Mouse (Mus musculus) liver, embryonic 16.5 days (tissue): ENCODE data around the gene Ssh1. TPM values are rescaled to one million over a fixed set of nuclear protein-coding genes. Genes with fewer than 3 reads are reported as not detected.

Experiments used
- ATAC-seq: fragments of 200-750 bp; cut with Nextera tagmentation; 2 replicates; pipeline ENCODE4 v1.8.0; 2017; ENCODE audit warnings: low read depth, mild to moderate bottlenecking, moderate number of reproducible peaks, moderate library complexity
- H3K27ac ChIP-seq: fragments of 300-500 bp; sonication (generic); 2 replicates; pipeline ENCODE4 v1.5.1; 2014; ENCODE audit warnings: mild to moderate bottlenecking, low read length
- H3K27me3 ChIP-seq: fragments of 300-500 bp; sonication (generic); 2 replicates; pipeline ENCODE4 v1.6.1; 2014; ENCODE audit warnings: low read depth, low read length, mixed read lengths; ENCODE audit not compliant: control insufficient read depth, insufficient read depth
- H3K36me3 ChIP-seq: fragments of 300-500 bp; sonication (generic); 2 replicates; pipeline ENCODE4 v1.6.1; 2014; ENCODE audit warnings: mild to moderate bottlenecking; ENCODE audit not compliant: control insufficient read depth, insufficient read depth
- H3K4me1 ChIP-seq: fragments of 300-500 bp; sonication (generic); 2 replicates; pipeline ENCODE4 v1.6.1; 2014; ENCODE audit warnings: low read depth, low read length, mixed read lengths; ENCODE audit not compliant: control insufficient read depth
- H3K4me2 ChIP-seq: fragments of 300-500 bp; sonication (generic); 2 replicates; pipeline ENCODE4 v1.6.1; 2014; ENCODE audit warnings: low read depth, low read length, mixed read lengths
- H3K4me3 ChIP-seq: fragments of 300-500 bp; sonication (generic); 2 replicates; pipeline ENCODE4 v1.5.1; 2014; ENCODE audit warnings: low read depth, mild to moderate bottlenecking, low read length
- H3K9ac ChIP-seq: fragments of 300-500 bp; sonication (generic); 2 replicates; pipeline ENCODE4 v1.6.1; 2014; ENCODE audit warnings: low read depth, low read length
- H3K9me3 ChIP-seq: fragments of 300-500 bp; sonication (generic); replicated peaks from 2 replicates; pipeline ENCODE4 v1.6.1; 2016; ENCODE audit warnings: low read length; ENCODE audit not compliant: control insufficient read depth
- WGBS: fragments of 180-500 bp; shearing (Covaris S2); extraction: QIAGEN DNeasy Blood & Tissue Kit; methylation state at CpG from one replicate; pipeline ENCODE4 v1.1.7; 2014; ENCODE audit not compliant: insufficient replicate concordance; 5-methylcytosine and 5-hydroxymethylcytosine counted together
- polyA plus RNA-seq: library from polyadenylated mRNA; unstranded; fragments of >200 nt; fragmentation: Nextera tagmentation; extraction: Ambion mirVana; gene quantifications from 2 replicates; pipeline ENCODE4 v1.2.1, GENCODE M21; 2015

Gene Ssh1
- polyA plus RNA-seq, 1 experiment from 2014 or later = 6.8 TPM

DNA sequence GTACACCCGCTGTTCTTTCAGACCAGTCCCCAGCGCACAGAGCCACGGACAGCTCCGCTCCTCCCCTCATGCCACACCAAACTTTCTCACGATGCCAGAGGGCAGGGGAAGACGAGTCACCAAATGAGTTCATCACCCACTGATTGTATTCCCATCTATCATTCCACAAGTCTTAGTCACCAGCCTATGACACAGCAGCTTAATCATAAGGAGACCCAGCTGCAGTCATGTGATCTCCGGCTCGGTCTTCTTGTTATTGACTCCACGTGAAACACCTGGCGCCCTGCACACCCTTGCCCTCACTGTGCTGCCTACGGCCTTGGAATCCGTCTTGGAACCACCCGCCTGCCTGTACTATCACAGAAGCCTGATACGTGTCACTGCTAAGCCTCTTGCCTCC lies 28.7 kb downstream of the Ssh1 start:
- H3K4me3 ChIP-seq = no peak overlapping the region
- H3K4me1 ChIP-seq = peaks cover 18% of the 10 kb centered on the region
- ATAC-seq = no peak
- no peak overlapping the region for H3K27ac ChIP-seq
- peaks cover 44% of the 10 kb centered on the region for H3K36me3 ChIP-seq
- H3K27me3 ChIP-seq = no peaks in the 10 kb centered on the region
- 0 out of 2 replicates have a peak, but pooled peaks cover 3% of the 10 kb centered on the region for H3K9me3 ChIP-seq
- H3K9ac ChIP-seq = no peak overlapping the region
- WGBS = 81% methylated on average over 14 of the region's 14 CpGs
- H3K4me2 ChIP-seq = no peak overlapping the region

DNA sequence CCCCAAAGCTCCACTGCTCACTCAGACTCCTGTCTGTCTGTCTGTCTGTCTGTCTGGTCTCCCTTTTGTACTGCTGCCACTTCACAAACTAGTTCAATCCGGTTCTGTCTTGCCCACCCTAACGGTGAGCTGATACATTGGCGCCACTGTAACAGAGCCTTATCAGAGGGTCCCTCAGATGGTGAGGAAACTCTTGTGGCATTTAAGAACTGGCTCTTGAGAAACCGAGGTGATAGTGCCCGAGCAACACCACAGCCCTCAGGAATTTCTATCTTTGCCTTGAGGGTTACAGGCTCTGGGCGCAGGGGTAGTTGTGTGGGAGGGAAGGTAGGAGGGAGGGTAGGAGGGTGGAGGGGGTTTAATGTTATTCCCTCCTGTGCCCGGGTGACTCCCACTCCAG lies 31.9 kb downstream of the Ssh1 start:
- Histone ChIP-seq H3K9me3 (0 out of 2 replicates have a peak, but pooled peaks cover 3% of the 10 kb centered on the region), H3K27me3 (no peaks in the 10 kb centered on the region), H3K4me2 (no peak overlapping the region), H3K9ac (no peak overlapping the region), H3K4me1 (peaks cover 18% of the 10 kb centered on the region), H3K4me3 (no peak overlapping the region), H3K36me3 (peaks cover 31% of the 10 kb centered on the region), H3K27ac (no peak overlapping the region)
- ATAC-seq = no peak
- 26% methylated on average over 7 of the region's 7 CpGs for WGBS

DNA sequence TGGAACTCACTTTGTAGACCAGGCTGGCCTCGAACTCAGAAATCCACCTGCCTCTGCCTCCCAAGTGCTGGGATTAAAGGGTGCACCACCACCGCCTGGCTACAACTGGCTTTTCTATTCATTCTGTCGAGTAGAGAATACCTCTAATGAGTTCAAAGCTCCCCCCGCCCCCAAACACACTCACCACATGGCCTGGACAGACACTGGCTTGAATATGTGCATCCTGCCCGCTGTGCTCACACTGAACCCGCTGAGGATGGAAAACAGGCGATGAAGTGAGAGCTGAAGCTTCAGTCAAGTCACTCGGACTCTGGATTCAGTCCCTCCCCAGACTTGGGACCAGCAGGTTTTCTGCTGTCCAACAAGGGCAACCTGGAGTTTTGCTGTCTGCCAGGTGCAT lies 33.3 kb downstream of the Ssh1 start:
- Histone ChIP-seq H3K9ac (no peak overlapping the region), H3K9me3 (0 out of 2 replicates have a peak, but pooled peaks cover 3% of the 10 kb centered on the region), H3K4me2 (no peak overlapping the region), H3K4me3 (no peak overlapping the region), H3K27ac (no peak overlapping the region), H3K36me3 (peaks cover 27% of the 10 kb centered on the region), H3K27me3 (no peaks in the 10 kb centered on the region), H3K4me1 (peaks cover 13% of the 10 kb centered on the region)
- ATAC-seq = no peak
- 77% methylated on average over 8 of the region's 8 CpGs for WGBS

DNA sequence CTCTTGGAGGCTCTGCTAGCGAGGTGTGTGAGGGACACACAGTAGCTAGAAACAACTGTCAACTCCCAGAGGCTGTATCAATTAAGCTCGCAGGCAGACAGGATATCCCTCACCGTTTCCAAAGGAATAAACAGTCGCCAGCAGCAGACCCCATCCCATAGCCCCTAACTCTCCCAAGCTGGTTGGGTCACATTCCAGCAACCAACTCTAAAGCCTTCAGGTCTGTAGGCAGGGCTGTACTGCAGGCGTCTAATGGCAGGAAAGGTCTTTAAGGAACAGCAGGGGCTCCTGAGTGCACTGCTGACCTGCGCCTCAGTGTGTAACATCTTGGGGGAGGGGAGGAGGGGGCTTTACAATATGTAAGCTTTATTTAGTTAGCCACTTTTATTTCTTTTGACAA lies 34.7 kb downstream of the Ssh1 start:
- H3K4me2 ChIP-seq = no peak overlapping the region
- 0 out of 2 replicates have a peak, but pooled peaks cover 3% of the 10 kb centered on the region for H3K9me3 ChIP-seq
- WGBS = 62% methylated on average over 6 of the region's 6 CpGs
- ATAC-seq = no peak
- no peak overlapping the region for H3K4me3 ChIP-seq
- H3K27me3 ChIP-seq = no peaks in the 10 kb centered on the region
- no peak overlapping the region for H3K27ac ChIP-seq
- H3K36me3 ChIP-seq = peaks cover 31% of the 10 kb centered on the region
- H3K4me1 ChIP-seq = peaks cover 13% of the 10 kb centered on the region
- H3K9ac ChIP-seq = no peak overlapping the region

DNA sequence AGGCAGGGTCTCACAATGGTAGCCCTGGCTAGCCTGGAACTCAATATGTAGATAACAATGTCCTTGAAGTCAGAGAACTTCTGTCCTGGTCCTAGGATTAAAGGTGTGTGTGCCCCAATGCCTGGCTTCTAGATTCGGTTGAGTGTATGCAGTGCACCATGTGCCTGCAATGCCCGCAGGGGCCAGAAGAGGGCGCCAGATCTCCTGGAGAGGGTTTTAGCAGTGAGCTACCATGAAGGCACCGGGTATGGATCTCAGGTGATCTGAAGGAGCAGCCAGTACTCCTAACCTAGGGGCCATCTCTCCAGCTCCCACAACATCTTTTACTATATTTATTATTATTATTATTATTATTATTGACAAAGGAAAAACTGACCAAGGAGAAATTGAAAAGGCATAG lies 37.2 kb downstream of the Ssh1 start:
- Histone ChIP-seq H3K27me3 (no peaks in the 10 kb centered on the region), H3K27ac (no peak overlapping the region), H3K4me1 (peaks cover 24% of the 10 kb centered on the region), H3K9ac (no peak overlapping the region), H3K4me2 (no peak overlapping the region), H3K4me3 (no peak overlapping the region), H3K9me3 (no peaks in the 10 kb centered on the region), H3K36me3 (peaks cover 26% of the 10 kb centered on the region)
- WGBS = 3% methylated on average over 4 of the region's 4 CpGs
- ATAC-seq = peak; percentile 55

DNA sequence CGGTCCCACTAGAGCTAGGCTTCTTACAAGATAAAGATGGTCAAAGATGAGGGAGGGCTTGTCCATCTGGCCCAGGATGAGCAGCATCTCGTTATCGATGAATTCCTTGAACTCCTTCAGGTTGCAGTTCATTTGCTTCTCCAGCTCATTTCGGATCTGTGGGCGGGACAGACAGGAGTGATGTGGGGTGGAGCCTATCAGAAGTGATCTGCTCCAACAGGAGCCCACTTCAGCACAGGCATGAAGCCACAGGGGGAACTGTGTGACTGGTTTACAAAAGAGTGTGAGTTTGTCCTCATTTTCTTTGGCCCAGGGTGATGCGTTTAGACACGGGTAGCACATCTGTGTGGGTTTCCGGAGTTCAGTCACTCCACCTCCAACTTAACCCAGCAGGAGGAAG lies 38.0 kb downstream of the Ssh1 start:
- H3K4me2 ChIP-seq = no peak overlapping the region
- no peaks in the 10 kb centered on the region for H3K27me3 ChIP-seq
- H3K4me3 ChIP-seq = no peak overlapping the region
- no peak overlapping the region for H3K9ac ChIP-seq
- peaks cover 23% of the 10 kb centered on the region for H3K36me3 ChIP-seq
- H3K9me3 ChIP-seq = no peaks in the 10 kb centered on the region
- WGBS = 73% methylated on average over 8 of the region's 8 CpGs
- H3K27ac ChIP-seq = no peak overlapping the region
- no peak for ATAC-seq
- H3K4me1 ChIP-seq = peaks cover 31% of the 10 kb centered on the region

DNA sequence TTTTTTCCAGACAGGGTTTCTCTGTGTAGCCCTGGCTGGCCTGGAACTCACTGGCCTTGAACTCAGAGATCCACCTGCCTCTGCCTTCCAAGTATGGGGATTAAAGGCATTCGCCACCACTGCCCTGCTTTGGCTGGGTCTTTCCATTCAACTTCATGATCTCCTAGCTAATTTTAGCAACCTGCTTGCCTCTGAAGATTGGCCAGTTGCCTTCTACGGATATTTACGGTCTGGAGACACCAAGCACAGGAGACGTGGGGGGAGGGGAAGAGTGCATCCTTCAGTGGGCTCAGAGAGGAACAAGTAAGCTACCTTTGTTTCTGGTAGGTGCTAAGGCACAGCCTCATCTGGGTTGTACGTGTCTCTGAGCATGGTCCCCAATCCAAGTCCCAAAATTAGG lies 38.4 kb downstream of the Ssh1 start:
- peaks cover 32% of the 10 kb centered on the region for H3K4me1 ChIP-seq
- H3K4me2 ChIP-seq = no peak overlapping the region
- WGBS = 66% methylated on average over 5 of the region's 5 CpGs
- no peak overlapping the region for H3K4me3 ChIP-seq
- no peak for ATAC-seq
- H3K9ac ChIP-seq = no peak overlapping the region
- no peaks in the 10 kb centered on the region for H3K27me3 ChIP-seq
- peaks cover 27% of the 10 kb centered on the region for H3K36me3 ChIP-seq
- no peaks in the 10 kb centered on the region for H3K9me3 ChIP-seq
- H3K27ac ChIP-seq = no peak overlapping the region

DNA sequence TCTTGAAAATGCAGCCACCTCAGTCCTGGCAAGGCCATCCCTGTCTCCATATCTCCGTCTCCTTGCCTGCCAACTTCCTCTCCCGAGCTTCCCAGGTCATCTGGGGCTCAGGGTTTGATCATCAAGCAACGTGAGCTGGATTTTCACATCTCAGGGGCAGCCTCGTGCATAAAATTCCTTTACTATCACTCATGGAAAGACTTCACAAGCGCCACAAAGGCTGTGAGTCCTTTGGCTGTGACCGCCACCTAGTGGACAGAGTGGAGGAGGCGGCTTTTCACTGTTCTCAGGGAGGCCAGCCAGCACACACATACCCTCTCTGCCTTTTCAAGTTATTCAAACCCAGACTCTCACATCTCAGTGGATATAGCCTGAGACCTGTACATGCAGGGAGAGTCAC lies 39.3 kb downstream of the Ssh1 start:
- Histone ChIP-seq H3K36me3 (peaks cover 35% of the 10 kb centered on the region), H3K4me3 (no peak overlapping the region), H3K9me3 (no peaks in the 10 kb centered on the region), H3K4me1 (peaks cover 27% of the 10 kb centered on the region), H3K27ac (no peak overlapping the region), H3K4me2 (no peak overlapping the region), H3K27me3 (no peaks in the 10 kb centered on the region), H3K9ac (no peak overlapping the region)
- ATAC-seq = no peak
- 10% methylated on average over 7 of the region's 7 CpGs for WGBS

DNA sequence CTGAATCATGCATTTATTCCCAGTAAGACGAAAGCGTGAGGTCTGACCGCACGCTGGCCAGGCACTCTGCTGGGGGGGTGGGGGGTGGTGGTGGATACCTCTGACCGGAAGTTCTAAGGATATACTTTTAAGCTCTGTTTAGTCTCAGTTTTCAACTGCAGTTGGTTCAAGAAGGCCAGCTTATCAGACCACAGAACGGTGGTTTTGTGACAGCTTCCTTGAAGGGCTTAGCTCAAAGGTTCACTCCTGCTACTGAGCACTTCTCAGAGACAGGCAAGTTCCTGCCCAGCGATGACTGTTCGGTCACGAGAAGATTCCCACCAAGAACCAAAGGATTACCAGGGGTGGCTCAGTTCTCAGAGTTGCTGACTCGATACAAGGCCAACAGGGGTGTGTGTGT lies 41.2 kb downstream of the Ssh1 start:
- no peak for ATAC-seq
- Histone ChIP-seq H3K9me3 (no peaks in the 10 kb centered on the region), H3K4me1 (peaks cover 27% of the 10 kb centered on the region), H3K4me2 (peak overlapping the region; percentile 44; the same call in 1 of the 2 replicates), H3K4me3 (no peak overlapping the region), H3K27me3 (no peaks in the 10 kb centered on the region), H3K27ac (peak overlapping the region; percentile 81), H3K36me3 (peaks cover 42% of the 10 kb centered on the region), H3K9ac (no peak overlapping the region)
- WGBS = 15% methylated on average over 10 of the region's 10 CpGs
